Mouse (Mus musculus): ENCODE measurements around the gene Serpina3m. TPM values are rescaled to one million over a fixed set of nuclear protein-coding genes. Genes with fewer than 3 reads are reported as not detected.
"Not testable (repeated sequence)": the region's sequence is repeated elsewhere in the genome, so short reads cannot be mapped to it uniquely, and the experiment has no call there.

The Serpina3m gene
- total RNA-seq (2021), result not detected
- long read RNA-seq, experiment 1, result 0 reads
- long read RNA-seq, experiment 2, result 0 reads

DNA sequence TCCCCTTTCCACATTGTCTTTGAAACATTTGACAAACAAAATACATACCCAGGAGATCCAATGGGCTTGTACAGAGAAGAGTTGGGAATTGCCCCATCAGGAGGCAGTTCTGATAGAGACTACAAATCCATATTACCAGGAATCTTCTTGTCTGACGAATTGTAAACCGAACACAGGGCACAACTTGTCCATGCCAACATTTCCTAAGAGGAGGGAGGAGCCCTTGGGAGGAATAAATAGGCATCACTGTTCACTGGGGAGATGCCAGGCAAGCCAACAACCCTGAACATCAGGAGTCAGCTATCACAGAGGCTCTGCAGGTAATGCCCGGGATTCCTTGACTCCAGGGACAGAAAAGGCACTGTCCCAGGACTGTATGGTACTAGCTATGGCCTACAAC lies at the start of gene Serpina3m, which contains the start of gene Serpina3k:
TSS of gene Serpina3m (plus strand) at position 261 of the 400 bp plus-strand sequence.
TSS of gene Serpina3k (plus strand) at position 261 of the 400 bp plus-strand sequence.
- H3K27ac ChIP-seq; H3K4me3 ChIP-seq; DNase-seq (ENCODE audit: extremely low spot score in 1 of 2, low spot score in 2 of 2); intact Hi-C loops (cut with DNase I): not testable (repeated sequence)

DNA sequence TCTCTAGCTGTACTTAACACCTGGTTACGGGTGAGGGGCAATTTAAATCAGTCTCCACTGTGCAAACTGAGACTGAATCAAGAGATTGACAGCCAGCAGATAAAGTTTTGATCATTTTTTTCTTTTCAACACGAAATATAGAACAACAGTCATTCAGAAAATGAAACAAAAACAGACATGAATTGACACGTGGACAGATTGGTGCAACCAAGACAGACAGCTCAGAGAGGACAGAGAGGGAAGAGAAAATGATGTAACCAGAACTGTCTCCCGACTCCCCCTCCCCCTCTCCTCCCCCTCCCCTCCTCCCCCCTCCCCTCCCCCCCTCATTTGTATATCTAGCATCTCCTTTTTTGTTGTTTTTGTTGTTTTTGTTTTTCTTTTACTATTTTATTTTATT lies 48.4 kb upstream of the Serpina3m start:
- intact Hi-C loops (cut with DNase I), result no loop called here
- TF ChIP-seq CTCF (IDR thresholded peaks at IDR 0.05), result no peak
- DNase-seq (ENCODE audit: extremely low spot score in 1 of 2, low spot score in 2 of 2), result no peak
- no peak overlapping the region for H3K4me3 ChIP-seq
- H3K27ac ChIP-seq, result no peak overlapping the region

DNA sequence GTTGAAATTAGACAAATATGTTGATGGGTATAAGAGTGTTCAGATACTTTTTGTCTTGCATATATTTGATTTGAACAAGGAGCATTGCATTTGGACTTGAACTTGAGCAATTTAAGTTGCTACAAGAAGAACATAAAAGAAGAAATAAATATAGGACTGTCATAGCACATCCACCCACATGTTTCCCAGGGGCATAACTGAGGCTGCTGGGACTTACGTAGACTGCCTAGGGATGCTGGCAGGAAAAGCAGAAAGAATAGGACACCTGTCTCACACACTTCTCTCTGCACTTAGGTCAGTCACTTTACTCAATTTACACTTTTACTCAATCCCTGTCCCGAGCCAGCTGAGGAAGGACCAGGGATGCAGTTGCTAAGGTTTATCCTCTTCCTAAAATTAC lies 44.3 kb upstream of the Serpina3m start:
- H3K4me3 ChIP-seq, result no peak overlapping the region
- TF ChIP-seq CTCF (IDR thresholded peaks at IDR 0.05), result no peak
- no peak for DNase-seq (ENCODE audit: extremely low spot score in 1 of 2, low spot score in 2 of 2)
- intact Hi-C loops (cut with DNase I), result no loop called here
- H3K27ac ChIP-seq, result no peak overlapping the region

DNA sequence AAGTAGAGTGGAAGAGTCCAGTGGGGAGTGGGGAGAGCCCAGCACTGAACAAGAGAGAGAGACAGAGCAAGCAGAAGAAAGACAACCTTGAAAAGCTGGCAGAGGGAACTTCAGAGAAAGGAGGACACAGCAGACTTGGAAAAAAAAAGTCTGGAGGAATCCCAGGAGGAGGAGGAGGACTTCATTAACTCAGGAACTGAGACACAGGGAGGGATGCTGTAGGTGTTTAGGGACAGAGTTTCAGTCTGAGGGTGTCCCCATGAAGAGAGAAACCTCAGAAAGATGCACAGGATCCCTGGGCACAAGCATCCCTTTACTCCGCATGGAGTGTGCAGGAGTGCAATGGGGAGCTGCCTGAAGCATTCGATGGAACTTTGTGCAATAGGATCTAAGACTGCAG lies 40.2 kb upstream of the Serpina3m start:
- H3K27ac ChIP-seq, result no peak overlapping the region
- TF ChIP-seq CTCF (IDR thresholded peaks at IDR 0.05), result no peak
- no peak overlapping the region for H3K4me3 ChIP-seq
- DNase-seq (ENCODE audit: extremely low spot score in 1 of 2, low spot score in 2 of 2), result no peak
- intact Hi-C loops (cut with DNase I), result loop anchor here (1.0 to 5.0 kb wide), 2 partner anchors 51 to 117 kb away; no protein-coding TSS in a partner anchor

DNA sequence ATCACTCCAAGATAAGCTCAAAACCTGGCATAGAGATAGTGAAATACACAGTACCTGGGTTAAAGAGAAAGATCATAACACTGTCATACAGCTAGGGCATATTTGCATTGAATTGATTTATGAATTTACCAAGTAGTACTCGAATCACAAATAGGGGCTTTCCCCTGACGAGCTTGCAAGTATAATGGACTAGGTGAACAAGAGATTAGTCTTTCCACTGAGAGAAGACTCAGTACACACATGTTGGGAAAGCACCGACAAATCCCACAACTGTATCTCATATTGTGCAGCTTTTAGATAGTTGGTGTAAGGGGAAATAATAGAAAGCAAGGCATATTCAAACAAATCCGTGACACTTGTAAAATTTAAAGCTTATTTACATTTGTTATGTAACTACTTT lies 32.3 kb upstream of the Serpina3m start:
- TF ChIP-seq CTCF (IDR thresholded peaks at IDR 0.05), result no peak
- H3K27ac ChIP-seq, result no peak overlapping the region
- intact Hi-C loops (cut with DNase I), result no loop called here
- no peak for DNase-seq (ENCODE audit: extremely low spot score in 1 of 2, low spot score in 2 of 2)
- H3K4me3 ChIP-seq, result no peak overlapping the region

DNA sequence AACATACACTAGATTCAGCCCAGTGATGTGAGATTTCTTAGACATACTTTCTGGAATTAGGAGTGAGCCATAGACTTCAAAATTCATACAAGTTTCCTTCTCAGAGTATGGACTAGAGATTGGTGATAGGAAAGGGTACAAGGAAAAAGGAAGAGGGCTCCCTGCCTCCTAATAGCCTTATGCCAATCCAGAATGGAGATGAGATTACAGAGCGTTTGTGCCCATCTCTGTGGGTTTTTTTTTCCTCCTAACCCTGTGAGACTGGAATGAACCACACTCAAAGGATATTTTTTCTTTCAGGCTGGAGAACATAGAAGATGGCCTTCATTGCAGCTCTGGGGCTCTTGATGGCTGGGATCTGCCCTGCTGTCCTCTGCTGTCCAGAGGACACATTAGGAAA lies 24.0 kb upstream of the Serpina3m start, which contains the start of gene Serpina3j:
TSS of gene Serpina3j (plus strand) at position 301 of the 400 bp plus-strand sequence.
- no peak for TF ChIP-seq CTCF (IDR thresholded peaks at IDR 0.05)
- DNase-seq (ENCODE audit: extremely low spot score in 1 of 2, low spot score in 2 of 2), result no peak
- Histone ChIP-seq H3K4me3 (no peak within 1 kb of the TSS), H3K27ac (no peak within 1 kb of the TSS)
- intact Hi-C loops (cut with DNase I), result no loop called here

DNA sequence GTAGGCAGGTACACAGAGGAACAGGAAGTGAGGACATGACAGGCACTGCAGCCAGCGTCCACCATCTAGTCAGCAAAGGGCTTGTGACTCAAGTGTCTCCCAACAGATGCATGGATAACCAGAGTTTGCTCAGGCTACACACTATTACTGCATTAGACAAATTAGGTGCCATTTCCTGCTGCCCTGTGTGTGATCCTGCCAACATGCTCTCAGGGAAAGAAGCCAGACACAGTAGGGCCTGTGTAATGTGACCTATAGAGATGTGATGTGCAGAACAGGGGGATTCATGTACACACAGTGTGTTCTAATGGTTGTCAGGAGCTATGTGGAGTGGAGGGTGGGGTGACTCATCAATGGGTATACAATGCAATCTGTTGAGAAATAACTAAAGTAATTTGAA lies 15.8 kb upstream of the Serpina3m start:
- no peak overlapping the region for H3K27ac ChIP-seq
- TF ChIP-seq CTCF (IDR thresholded peaks at IDR 0.05), result no peak
- DNase-seq (ENCODE audit: extremely low spot score in 1 of 2, low spot score in 2 of 2), result peak in 1 of 2 experiments; percentile 3
- H3K4me3 ChIP-seq, result no peak overlapping the region
- intact Hi-C loops (cut with DNase I), result no loop called here

DNA sequence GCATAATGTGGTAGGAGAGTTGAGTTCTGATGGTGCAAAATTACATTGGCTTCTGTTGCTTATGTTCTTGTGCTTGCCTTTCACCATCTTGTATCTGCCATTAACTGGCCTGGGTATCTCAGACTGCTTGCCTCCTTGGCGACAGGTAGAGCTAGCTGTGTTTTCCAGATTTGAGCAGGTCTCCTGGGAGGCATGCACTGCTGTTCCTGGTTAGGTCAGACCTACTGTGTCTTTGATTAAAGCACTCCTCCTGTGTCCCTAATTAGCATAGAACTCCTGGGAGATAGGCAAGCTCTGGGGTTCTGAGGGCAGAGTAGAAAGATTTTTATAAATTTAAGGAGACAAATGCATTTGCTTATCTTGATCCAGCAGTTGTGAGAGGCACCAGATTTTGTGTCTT lies 6.6 kb upstream of the Serpina3m start:
- no peak for TF ChIP-seq CTCF (IDR thresholded peaks at IDR 0.05)
- no peak overlapping the region for H3K4me3 ChIP-seq
- intact Hi-C loops (cut with DNase I), result no loop called here
- peak in 1 of 2 experiments; percentile 1 for DNase-seq (ENCODE audit: extremely low spot score in 1 of 2, low spot score in 2 of 2)
- H3K27ac ChIP-seq, result no peak overlapping the region

DNA sequence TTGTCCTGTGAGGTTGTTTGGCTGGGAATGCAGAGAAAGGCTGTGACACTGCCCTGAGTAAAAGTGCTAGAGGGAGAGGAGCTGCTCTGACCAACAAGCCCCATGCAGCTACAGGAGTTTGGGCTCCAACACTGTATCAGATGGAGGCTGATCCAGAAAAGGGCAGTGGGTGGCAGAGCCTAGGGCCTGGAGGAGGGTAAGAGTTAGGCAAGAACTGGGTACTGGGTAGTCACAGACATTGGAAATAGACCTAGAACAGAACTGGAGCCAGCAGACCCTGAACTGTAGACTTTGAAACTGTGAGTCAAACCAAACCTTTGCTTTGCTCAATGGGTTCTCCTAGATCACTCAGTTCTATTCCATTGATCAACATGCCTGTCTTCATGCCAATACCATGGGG lies 1.4 kb upstream of the Serpina3m start:
- H3K4me3 ChIP-seq; H3K27ac ChIP-seq; intact Hi-C loops (cut with DNase I); DNase-seq (ENCODE audit: extremely low spot score in 1 of 2, low spot score in 2 of 2): not testable (repeated sequence)

DNA sequence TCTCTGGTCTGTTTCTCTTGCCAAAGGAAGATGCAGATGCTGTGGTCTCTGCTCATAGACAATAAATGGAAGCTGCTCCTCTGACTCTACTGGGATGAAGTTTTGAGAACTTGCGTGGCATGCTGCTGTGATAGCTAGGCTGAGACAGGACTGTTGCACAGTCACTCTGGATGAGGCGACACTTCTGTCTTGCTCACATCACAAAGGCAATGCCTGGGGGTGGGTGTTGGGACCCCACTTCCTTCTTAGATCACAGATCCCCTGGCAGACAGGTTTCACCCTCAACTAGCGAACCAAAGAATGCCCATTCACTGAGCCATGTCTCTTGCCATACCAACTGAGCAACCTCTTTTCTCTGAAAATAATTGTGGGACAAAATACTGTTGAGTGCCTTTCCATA lies 419 bp downstream of the Serpina3m start:
- no peak for TF ChIP-seq CTCF (IDR thresholded peaks at IDR 0.05)
- Histone ChIP-seq H3K4me3 (no peak overlapping the region), H3K27ac (no peak overlapping the region)
- DNase-seq (ENCODE audit: extremely low spot score in 1 of 2, low spot score in 2 of 2), result no peak
- intact Hi-C loops (cut with DNase I), result no loop called here

DNA sequence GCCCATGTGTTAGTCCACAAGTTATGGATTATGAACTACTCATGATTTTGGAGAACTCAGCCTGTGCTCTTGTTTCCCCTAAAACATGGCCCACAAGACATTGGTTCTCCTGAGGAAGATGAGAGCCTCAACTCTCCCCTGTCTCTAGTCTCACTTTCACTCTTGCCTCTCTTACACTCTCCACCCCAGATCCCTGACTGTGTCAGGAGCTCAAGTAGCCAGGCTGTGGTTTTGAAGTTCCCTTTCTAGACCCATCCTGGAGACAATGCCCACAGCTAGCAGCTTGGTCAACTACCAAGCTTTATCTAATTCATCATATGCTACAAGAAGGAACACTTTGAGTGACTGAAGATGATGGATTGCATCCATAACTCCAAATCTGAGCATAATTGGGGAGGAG lies 4.2 kb downstream of the Serpina3m start:
- DNase-seq (ENCODE audit: extremely low spot score in 1 of 2, low spot score in 2 of 2); H3K4me3 ChIP-seq; H3K27ac ChIP-seq; intact Hi-C loops (cut with DNase I): not testable (repeated sequence)

DNA sequence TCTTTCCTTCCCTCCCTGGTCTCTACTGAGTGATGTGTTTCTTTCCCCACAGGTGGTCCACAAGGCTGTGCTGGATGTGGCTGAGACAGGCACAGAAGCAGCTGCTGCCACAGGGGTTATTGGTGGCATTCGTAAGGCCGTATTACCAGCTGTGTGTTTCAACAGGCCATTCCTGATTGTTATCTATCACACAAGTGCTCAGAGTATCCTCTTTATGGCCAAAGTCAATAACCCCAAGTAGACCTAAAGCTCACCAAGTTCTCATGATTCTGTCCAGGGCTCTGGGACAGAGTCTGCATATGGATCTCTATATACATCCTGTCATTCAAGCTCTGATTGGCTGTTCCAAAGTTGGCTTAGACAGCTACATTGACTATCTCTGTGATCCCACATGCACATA lies 6.9 kb downstream of the Serpina3m start:
- no peak for TF ChIP-seq CTCF (IDR thresholded peaks at IDR 0.05)
- no peak overlapping the region for H3K27ac ChIP-seq
- no peak overlapping the region for H3K4me3 ChIP-seq
- DNase-seq (ENCODE audit: extremely low spot score in 1 of 2, low spot score in 2 of 2), result no peak
- intact Hi-C loops (cut with DNase I), result no loop called here

DNA sequence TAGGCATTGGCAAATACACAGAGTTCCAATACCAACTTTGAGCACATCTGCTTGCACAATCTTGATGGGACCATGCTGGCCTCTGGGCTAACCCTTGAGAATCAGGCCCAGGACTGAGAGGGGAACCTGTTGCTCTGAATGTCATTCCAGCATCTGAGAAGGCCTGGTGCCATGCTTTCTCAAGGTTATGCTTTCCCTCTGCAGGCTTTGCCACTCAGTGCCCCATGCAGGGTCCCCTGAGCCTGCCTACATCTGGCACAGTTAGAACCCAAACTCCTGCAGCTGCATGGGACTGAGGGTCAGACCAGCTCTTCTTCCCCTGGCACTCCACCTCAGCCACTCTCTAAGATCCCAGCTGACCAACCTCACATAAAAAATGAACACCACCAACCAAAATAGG lies 7.4 kb downstream of the Serpina3m start:
- DNase-seq (ENCODE audit: extremely low spot score in 1 of 2, low spot score in 2 of 2), result no peak
- TF ChIP-seq CTCF (IDR thresholded peaks at IDR 0.05), result no peak
- no peak overlapping the region for H3K27ac ChIP-seq
- intact Hi-C loops (cut with DNase I), result no loop called here
- H3K4me3 ChIP-seq, result no peak overlapping the region

Measured in left cerebral cortex, adult 2 months (tissue).